Mouse (Mus musculus): Measurements from ENCODE around the gene Uvssa. TPM values are rescaled to one million over a fixed set of nuclear protein-coding genes. Genes with fewer than 3 reads are reported as not detected.

The Uvssa gene
- total RNA-seq, 1 experiment: 4.7 TPM

DNA sequence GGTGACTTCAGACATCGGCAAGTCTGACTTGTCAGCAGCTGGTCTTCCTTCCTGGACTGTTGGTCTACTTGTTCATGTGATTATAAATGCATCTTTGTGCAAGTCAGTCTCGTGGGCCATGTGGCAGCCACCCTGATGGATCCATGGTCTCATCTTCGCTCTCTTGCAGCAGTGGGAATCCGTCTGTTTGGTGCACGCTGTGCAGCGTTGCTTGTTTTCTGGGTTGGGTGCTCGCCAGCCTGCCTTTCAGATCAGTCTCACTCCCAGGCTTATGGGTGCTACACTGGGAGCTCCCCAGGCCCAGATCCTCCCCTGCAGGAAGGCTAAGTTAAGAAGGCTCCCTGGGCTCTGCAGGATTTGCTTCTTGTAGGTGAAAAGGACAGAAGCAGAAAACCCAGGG is 18.5 kb downstream of the Uvssa start:
- H3K4me1 ChIP-seq (ENCODE audit: control insufficient read depth in 2 of 2, insufficient read depth in 2 of 2, low read length in 2 of 2, poor library complexity in 1 of 2): no peaks in the 10 kb centered on the region
- DNase-seq (ENCODE audit: low read depth, low spot score): no peak
- H3K36me3 ChIP-seq (ENCODE audit: control insufficient read depth, insufficient read depth, low read length, poor library complexity, severe bottlenecking): no peaks in the 10 kb centered on the region; the same call in 1 of the 2 replicates
- in situ Hi-C loops (cut with MboI; ENCODE audit: low sequenced_read_pairs in 2 of 2, unreplicated experiment in 2 of 2): loop anchor here in 1 of 2 experiments (25.0 kb wide), 1 partner anchor 190 kb away; no protein-coding TSS in a partner anchor
- no peak overlapping the region for H3K9ac ChIP-seq (ENCODE audit: insufficient read depth, low read depth, low read length, poor library complexity, severe bottlenecking)
- TF ChIP-seq ZC3H11A (IDR thresholded peaks at IDR 0.05; ENCODE audit: borderline replicate concordance, low read depth, low read length) (no peak), ZNF384 (IDR thresholded peaks at IDR 0.05; ENCODE audit: low read depth, low read length) (no peak), CHD2 (IDR thresholded peaks at IDR 0.05; ENCODE audit: low read depth, low read length) (no peak), HCFC1 (IDR thresholded peaks at IDR 0.05; ENCODE audit: borderline replicate concordance, insufficient read depth, low read length) (no peak), MAFK (IDR thresholded peaks at IDR 0.05; ENCODE audit: insufficient read depth, low read depth, low read length) (no peak)
- no peak overlapping the region for H3K27ac ChIP-seq (ENCODE audit: insufficient read depth, low read depth, low read length, poor library complexity, severe bottlenecking)
- no peak overlapping the region for H3K4me3 ChIP-seq (ENCODE audit: insufficient read depth in 1 of 2, low read depth in 1 of 2, low read length in 2 of 2, poor library complexity in 1 of 2, severe bottlenecking in 1 of 2)
- no peaks in the 10 kb centered on the region for H3K9me3 ChIP-seq (ENCODE audit: control insufficient read depth, insufficient read depth, low read depth, low read length)

DNA sequence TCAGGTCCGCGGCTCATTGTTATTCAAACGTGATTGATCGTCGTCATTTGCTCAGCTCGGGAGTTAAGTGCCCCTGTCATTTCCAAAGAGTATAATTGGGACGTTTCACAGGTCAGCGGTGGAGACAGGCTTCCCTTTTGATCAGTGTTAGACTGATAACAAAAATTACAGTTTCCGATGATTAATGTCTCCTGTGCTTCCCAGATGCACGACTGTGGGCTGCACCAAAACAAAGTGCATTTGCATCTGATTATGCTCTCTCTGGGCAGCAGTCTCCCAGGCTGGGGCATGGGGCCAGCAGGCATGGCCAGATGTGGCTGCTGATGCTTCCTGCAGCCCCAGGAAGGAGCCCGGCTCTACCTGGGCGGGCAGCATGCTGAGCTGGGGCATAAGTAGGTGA is 22.5 kb downstream of the Uvssa start:
- H3K9ac ChIP-seq (ENCODE audit: insufficient read depth, low read depth, low read length, poor library complexity, severe bottlenecking): no peak overlapping the region
- peaks cover 2% of the 10 kb centered on the region; the same call in 1 of the 2 replicates for H3K36me3 ChIP-seq (ENCODE audit: control insufficient read depth, insufficient read depth, low read length, poor library complexity, severe bottlenecking)
- in situ Hi-C loops (cut with MboI; ENCODE audit: low sequenced_read_pairs in 2 of 2, unreplicated experiment in 2 of 2): loop anchor here in 1 of 2 experiments (25.0 kb wide), 1 partner anchor 111 kb away; no protein-coding TSS in a partner anchor
- DNase-seq (ENCODE audit: low read depth, low spot score): no peak
- H3K27ac ChIP-seq (ENCODE audit: insufficient read depth, low read depth, low read length, poor library complexity, severe bottlenecking): no peak overlapping the region
- no peaks in the 10 kb centered on the region for H3K4me1 ChIP-seq (ENCODE audit: control insufficient read depth in 2 of 2, insufficient read depth in 2 of 2, low read length in 2 of 2, poor library complexity in 1 of 2)
- no peak for TF ChIP-seq ZNF384 (IDR thresholded peaks at IDR 0.05; ENCODE audit: low read depth, low read length)
- TF ChIP-seq MAFK (IDR thresholded peaks at IDR 0.05; ENCODE audit: insufficient read depth, low read depth, low read length): no peak
- no peak for TF ChIP-seq CHD2 (IDR thresholded peaks at IDR 0.05; ENCODE audit: low read depth, low read length)
- TF ChIP-seq HCFC1 (IDR thresholded peaks at IDR 0.05; ENCODE audit: borderline replicate concordance, insufficient read depth, low read length): no peak
- no peak for TF ChIP-seq ZC3H11A (IDR thresholded peaks at IDR 0.05; ENCODE audit: borderline replicate concordance, low read depth, low read length)
- no peak overlapping the region for H3K4me3 ChIP-seq (ENCODE audit: insufficient read depth in 1 of 2, low read depth in 1 of 2, low read length in 2 of 2, poor library complexity in 1 of 2, severe bottlenecking in 1 of 2)
- H3K9me3 ChIP-seq (ENCODE audit: control insufficient read depth, insufficient read depth, low read depth, low read length): no peaks in the 10 kb centered on the region

DNA sequence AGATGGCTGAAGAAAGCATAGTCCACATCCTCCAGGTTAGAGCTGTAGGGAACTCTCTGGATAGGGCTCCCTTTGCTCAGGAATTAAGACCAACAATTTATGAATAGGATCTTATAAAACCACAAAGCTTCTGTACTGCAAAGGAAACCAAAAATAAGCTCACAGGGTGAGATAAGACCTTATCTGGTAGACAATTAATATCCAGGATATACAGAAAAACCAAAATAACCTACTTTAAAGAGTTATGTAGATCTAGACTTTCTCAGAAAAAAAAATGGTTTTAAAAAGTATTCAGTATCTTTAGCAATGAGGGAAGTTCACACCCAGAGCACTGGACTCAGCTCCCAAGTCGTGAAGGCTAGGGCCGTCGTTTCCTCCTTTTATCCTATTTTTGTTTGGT is 42.0 kb downstream of the Uvssa start:
- Histone ChIP-seq H3K27ac (ENCODE audit: insufficient read depth, low read depth, low read length, poor library complexity, severe bottlenecking) (no peak overlapping the region), H3K36me3 (ENCODE audit: control insufficient read depth, insufficient read depth, low read length, poor library complexity, severe bottlenecking) (no peaks in the 10 kb centered on the region), H3K9ac (ENCODE audit: insufficient read depth, low read depth, low read length, poor library complexity, severe bottlenecking) (no peak overlapping the region), H3K4me1 (ENCODE audit: control insufficient read depth in 2 of 2, insufficient read depth in 2 of 2, low read length in 2 of 2, poor library complexity in 1 of 2) (no peaks in the 10 kb centered on the region), H3K4me3 (ENCODE audit: insufficient read depth in 1 of 2, low read depth in 1 of 2, low read length in 2 of 2, poor library complexity in 1 of 2, severe bottlenecking in 1 of 2) (no peak overlapping the region), H3K9me3 (ENCODE audit: control insufficient read depth, insufficient read depth, low read depth, low read length) (no peaks in the 10 kb centered on the region)
- no peak for DNase-seq (ENCODE audit: low read depth, low spot score)
- in situ Hi-C loops (cut with MboI; ENCODE audit: low sequenced_read_pairs in 2 of 2, unreplicated experiment in 2 of 2): loop anchor here in 1 of 2 experiments (25.0 kb wide), 1 partner anchor 92 kb away; no protein-coding TSS in a partner anchor
- TF ChIP-seq HCFC1 (IDR thresholded peaks at IDR 0.05; ENCODE audit: borderline replicate concordance, insufficient read depth, low read length) (no peak), MAFK (IDR thresholded peaks at IDR 0.05; ENCODE audit: insufficient read depth, low read depth, low read length) (no peak), ZNF384 (IDR thresholded peaks at IDR 0.05; ENCODE audit: low read depth, low read length) (no peak), ZC3H11A (IDR thresholded peaks at IDR 0.05; ENCODE audit: borderline replicate concordance, low read depth, low read length) (no peak), CHD2 (IDR thresholded peaks at IDR 0.05; ENCODE audit: low read depth, low read length) (no peak)

DNA sequence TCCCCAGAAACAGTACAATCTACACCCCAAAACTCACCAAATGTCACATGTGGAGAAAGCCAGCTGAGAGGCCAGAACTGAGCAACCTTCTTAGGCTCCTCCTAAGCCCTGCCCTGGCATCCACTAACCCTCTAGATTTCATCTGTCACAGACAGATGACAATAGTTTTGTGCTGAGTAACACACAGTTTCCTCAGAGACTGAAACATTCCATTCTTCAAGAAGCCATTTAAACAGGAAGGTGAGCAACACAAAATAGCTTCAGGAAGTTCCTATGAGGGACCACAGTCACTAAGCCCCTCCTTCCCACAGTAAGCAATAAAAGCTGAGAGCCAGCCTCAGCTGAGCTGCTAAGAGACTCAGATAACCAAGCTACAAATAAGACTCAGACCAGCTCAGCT is 49.1 kb downstream of the Uvssa start:
- Histone ChIP-seq H3K36me3 (ENCODE audit: control insufficient read depth, insufficient read depth, low read length, poor library complexity, severe bottlenecking) (no peaks in the 10 kb centered on the region), H3K27ac (ENCODE audit: insufficient read depth, low read depth, low read length, poor library complexity, severe bottlenecking) (no peak overlapping the region), H3K4me1 (ENCODE audit: control insufficient read depth in 2 of 2, insufficient read depth in 2 of 2, low read length in 2 of 2, poor library complexity in 1 of 2) (peaks cover 0 to 2% of the 10 kb centered on the region in 2 experiments; a peak in 1 of 4 replicates), H3K9ac (ENCODE audit: insufficient read depth, low read depth, low read length, poor library complexity, severe bottlenecking) (no peak overlapping the region), H3K9me3 (ENCODE audit: control insufficient read depth, insufficient read depth, low read depth, low read length) (no peaks in the 10 kb centered on the region), H3K4me3 (ENCODE audit: insufficient read depth in 1 of 2, low read depth in 1 of 2, low read length in 2 of 2, poor library complexity in 1 of 2, severe bottlenecking in 1 of 2) (no peak overlapping the region)
- TF ChIP-seq MAFK (IDR thresholded peaks at IDR 0.05; ENCODE audit: insufficient read depth, low read depth, low read length): no peak
- TF ChIP-seq ZNF384 (IDR thresholded peaks at IDR 0.05; ENCODE audit: low read depth, low read length): no peak
- no peak for TF ChIP-seq CHD2 (IDR thresholded peaks at IDR 0.05; ENCODE audit: low read depth, low read length)
- TF ChIP-seq HCFC1 (IDR thresholded peaks at IDR 0.05; ENCODE audit: borderline replicate concordance, insufficient read depth, low read length): no peak
- no peak for TF ChIP-seq ZC3H11A (IDR thresholded peaks at IDR 0.05; ENCODE audit: borderline replicate concordance, low read depth, low read length)
- in situ Hi-C loops (cut with MboI; ENCODE audit: low sequenced_read_pairs in 2 of 2, unreplicated experiment in 2 of 2): loop anchor here in 1 of 2 experiments (25.0 kb wide), 1 partner anchor 1960 kb away; the partner anchor contains the start of gene Hmx1
- DNase-seq (ENCODE audit: low read depth, low spot score): no peak
